Mouse (Mus musculus) forebrain, embryonic 10.5 days (tissue): ENCODE data around the gene Ribc2. TPM values are rescaled to one million over a fixed set of nuclear protein-coding genes. Genes with fewer than 3 reads are reported as not detected.

Experiments
- DNase-seq: peaks from one replicate; pipeline ENCODE4 v3.0.0-alpha.2; 2017; ENCODE audit warnings: low spot score; ENCODE audit errors: extremely low spot score
- H3K27ac ChIP-seq: fragments of 300-500 bp; sonication (generic); 2 replicates; pipeline ENCODE4 v1.5.1; 2016; ENCODE audit warnings: mild to moderate bottlenecking
- H3K27me3 ChIP-seq: fragments of 300-500 bp; sonication (generic); 2 replicates; pipeline ENCODE4 v1.6.1; 2016; ENCODE audit warnings: mild to moderate bottlenecking; ENCODE audit not compliant: poor library complexity, severe bottlenecking
- H3K36me3 ChIP-seq: fragments of 300-500 bp; sonication (generic); replicated peaks from 2 replicates; pipeline ENCODE4 v1.6.1; 2016; ENCODE audit warnings: mild to moderate bottlenecking, moderate library complexity
- H3K4me1 ChIP-seq: fragments of 300-500 bp; sonication (generic); 2 replicates; pipeline ENCODE4 v1.6.1; 2016
- H3K4me3 ChIP-seq: fragments of 300-500 bp; sonication (generic); 2 replicates; pipeline ENCODE4 v1.5.1; 2016; ENCODE audit warnings: mild to moderate bottlenecking, moderate library complexity
- H3K9me3 ChIP-seq: fragments of 300-500 bp; sonication (generic); 2 replicates; pipeline ENCODE4 v1.6.1; 2016; ENCODE audit warnings: mild to moderate bottlenecking, moderate library complexity
- whole genome bisulfite sequencing: fragments of 180-500 bp; shearing (Covaris S2); methylation state at CpG from one replicate; pipeline ENCODE4 v1.1.7; 2016; 5-methylcytosine and 5-hydroxymethylcytosine counted together
- polyA plus RNA-seq: library from polyadenylated mRNA; unstranded; fragments of >200 nt; fragmentation: Nextera tagmentation; extraction: Ambion mirVana; gene quantifications from 2 replicates; pipeline ENCODE4 v1.2.1, GENCODE M21; 2016

Ribc2 gene
- polyA plus RNA-seq, 1 experiment from 2014 or later = 0.99 TPM

- 89% methylated on average over 7 of the region's 7 CpGs for whole genome bisulfite sequencing
- H3K4me3 ChIP-seq = no peak overlapping the region
- no peak for DNase-seq
Measured at GRCm38 (mm10) chr15:85186916-85187315, 55.0 kb downstream of the Ribc2 start.

GRCm38 (mm10) chr15:85188167-85188778 is 56.4 kb downstream of the Ribc2 start:
- no peaks in the 10 kb centered on the region for H3K27me3 ChIP-seq
- H3K36me3 ChIP-seq = no peaks in the 10 kb centered on the region
- H3K4me3 ChIP-seq = no peak overlapping the region
- no peak overlapping the region; the same call in 1 of the 2 replicates for H3K27ac ChIP-seq
- peaks cover 12% of the 10 kb centered on the region for H3K4me1 ChIP-seq
- 51% methylated on average over 8 of the region's 8 CpGs for WGBS
- peak; percentile 27 for DNase-seq
- H3K9me3 ChIP-seq = no peaks in the 10 kb centered on the region

More at GRCm38 (mm10) chr15:85186916-85187315, 55.0 kb downstream of the Ribc2 start:
- H3K9me3 ChIP-seq = no peaks in the 10 kb centered on the region
- H3K27me3 ChIP-seq = no peaks in the 10 kb centered on the region
- H3K36me3 ChIP-seq = no peaks in the 10 kb centered on the region
- H3K27ac ChIP-seq = no peak overlapping the region
- peaks cover 12% of the 10 kb centered on the region for H3K4me1 ChIP-seq

Other genes with a start within 250 kb of the Ribc2 start
- 1.1 and 1.3 TPM in 2 replicates for gene Gm29666, start 212.0 kb upstream of the Ribc2 start, polyA plus RNA-seq
- gene Nup50, start 208.7 kb upstream of the Ribc2 start, polyA plus RNA-seq = 75.8 and 77.5 TPM in 2 replicates
- gene 5031439G07Rik, start 143.5 kb upstream of the Ribc2 start, polyA plus RNA-seq = 9.6 and 9.8 TPM in 2 replicates
- gene Upk3a, start 114.9 kb upstream of the Ribc2 start, polyA plus RNA-seq = not detected in 2 replicates
- gene Fam118a, start 103.1 kb upstream of the Ribc2 start, polyA plus RNA-seq = 31.0 and 31.1 TPM in 2 replicates
- 0.06 and 0.10 TPM in 2 replicates for gene Smc1b, start 114 bp upstream of the Ribc2 start, polyA plus RNA-seq
- gene Fbln1, start 73.9 kb downstream of the Ribc2 start, polyA plus RNA-seq = 154 and 157 TPM in 2 replicates
- 346 and 358 TPM in 2 replicates for gene Atxn10, start 204.2 kb downstream of the Ribc2 start, polyA plus RNA-seq